ENCODE assay signal across 18 mouse cellular contexts in the genomic region with DNA sequence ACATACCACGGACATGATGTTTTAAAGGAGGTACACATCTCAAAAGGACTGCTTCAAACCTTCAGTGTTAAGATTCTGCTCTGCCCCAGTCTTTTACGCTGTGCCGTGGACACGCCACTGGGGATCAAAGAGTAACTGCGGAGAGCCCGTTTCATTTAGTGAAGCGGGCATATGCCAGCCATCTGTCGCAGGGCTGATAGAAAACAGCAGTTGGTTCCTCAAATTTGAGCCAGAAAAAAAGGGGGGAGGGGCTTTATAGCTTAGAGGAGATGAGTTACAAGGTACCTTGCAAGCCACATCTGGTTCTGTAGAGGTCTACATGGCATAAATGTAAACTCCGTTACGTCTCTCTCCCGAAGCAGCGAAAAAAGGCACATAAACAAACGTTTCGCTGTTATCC. TPM values are rescaled to one million over a fixed set of nuclear protein-coding genes. Genes with fewer than 3 reads are reported as not detected.
A peak's percentile ranks its signal among the peaks of the same experiment; 100 is the strongest.
DNase-seq lines count a peak whose midpoint lies in the region; ATAC-seq lines count a peak whose summit lies in the region.
"Had no signal": no experiment of that assay in that cellular context is flagged by ENCODE, and none has a peak within 500 bp of the region (broad histone marks: within the 10 kb centered on the region; RNA-seq: fewer than 3 reads in every experiment).

No protein-coding gene starts in this region.

- no peak overlapping the region for H3K9ac ChIP-seq in hindbrain, embryonic 12.5 days
- no peak overlapping the region for H3K9ac ChIP-seq in embryonic facial prominence, embryonic 14.5 days (ENCODE audit: low read depth, low read length)
- no peak overlapping the region for H3K9ac ChIP-seq in limb, embryonic 11.5 days (ENCODE audit: low read length)
- no peak overlapping the region for H3K9ac ChIP-seq in kidney, embryonic 15.5 days
- H3K9ac ChIP-seq: heart, embryonic 15.5 days; liver, embryonic 13.5 days had no signal

- H3K4me2 ChIP-seq in hindbrain, embryonic 12.5 days (replicated peaks) = no peak overlapping the region
- H3K4me2 ChIP-seq in embryonic facial prominence, embryonic 14.5 days (ENCODE audit: low read depth, low read length) = peak overlapping the region; percentile 25; the same call in 1 of the 2 replicates
- peak overlapping the region; percentile 7; the same call in 1 of the 2 replicates for H3K4me2 ChIP-seq in limb, embryonic 11.5 days (ENCODE audit: low read depth, severe bottlenecking)
- no peak overlapping the region for H3K4me2 ChIP-seq in kidney, embryonic 15.5 days
- H3K4me2 ChIP-seq: heart, embryonic 15.5 days; liver, embryonic 13.5 days; midbrain, embryonic 11.5 days had no signal

- no peak overlapping the region for H3K4me3 ChIP-seq in hindbrain, embryonic 10.5 days
- H3K4me3 ChIP-seq in hindbrain, embryonic 12.5 days = no peak overlapping the region
- no peak overlapping the region for H3K4me3 ChIP-seq in embryonic facial prominence, embryonic 14.5 days (ENCODE audit: low read depth, low read length)
- no peak overlapping the region for H3K4me3 ChIP-seq in limb, embryonic 11.5 days (ENCODE audit: low read depth, low read length)
- no peak overlapping the region for H3K4me3 ChIP-seq in kidney, embryonic 15.5 days (replicated peaks)
- H3K4me3 ChIP-seq: heart, embryonic 15.5 days; liver, embryonic 13.5 days had no signal

- intact Hi-C loops in left cerebral cortex, postnatal 14 days (cut with DNase I) = no loop called here

- H3K36me3 ChIP-seq in hindbrain, embryonic 10.5 days = no peaks in the 10 kb centered on the region
- H3K36me3 ChIP-seq in hindbrain, embryonic 12.5 days = no peaks in the 10 kb centered on the region
- no peaks in the 10 kb centered on the region for H3K36me3 ChIP-seq in embryonic facial prominence, embryonic 14.5 days (ENCODE audit: control insufficient read depth, insufficient read depth, low read length)
- no peaks in the 10 kb centered on the region for H3K36me3 ChIP-seq in limb, embryonic 11.5 days (ENCODE audit: control insufficient read depth, insufficient read depth, low read length)
- no peaks in the 10 kb centered on the region for H3K36me3 ChIP-seq in kidney, embryonic 15.5 days
- H3K36me3 ChIP-seq: heart, embryonic 15.5 days; liver, embryonic 13.5 days had no signal

- H3K4me1 ChIP-seq in hindbrain, embryonic 10.5 days (replicated peaks) = no peaks in the 10 kb centered on the region; the same call in 1 of the 2 replicates
- peaks cover 3% of the 10 kb centered on the region; the same call in 1 of the 2 replicates for H3K4me1 ChIP-seq in hindbrain, embryonic 12.5 days
- H3K4me1 ChIP-seq in embryonic facial prominence, embryonic 14.5 days (ENCODE audit: control insufficient read depth, insufficient read depth, low read length) = peaks cover 4% of the 10 kb centered on the region; the same call in 1 of the 2 replicates
- peaks cover 18% of the 10 kb centered on the region for H3K4me1 ChIP-seq in limb, embryonic 11.5 days (ENCODE audit: control insufficient read depth, insufficient read depth, low read length)
- H3K4me1 ChIP-seq in kidney, embryonic 15.5 days = no peaks in the 10 kb centered on the region
- H3K4me1 ChIP-seq: heart, embryonic 15.5 days; liver, embryonic 13.5 days had no signal

- H3K27ac ChIP-seq in hindbrain, embryonic 10.5 days = no peak overlapping the region
- no peak overlapping the region for H3K27ac ChIP-seq in hindbrain, embryonic 12.5 days
- H3K27ac ChIP-seq in embryonic facial prominence, embryonic 14.5 days (replicated peaks; ENCODE audit: low read depth, low read length) = no peak overlapping the region; the same call in 1 of the 2 replicates
- 0 out of 2 replicates have a peak overlapping the region, but pooled peaks have one; percentile 54 for H3K27ac ChIP-seq in limb, embryonic 11.5 days (replicated peaks; ENCODE audit: low read depth, low read length)
- H3K27ac ChIP-seq in kidney, embryonic 15.5 days = no peak overlapping the region
- H3K27ac ChIP-seq: heart, embryonic 15.5 days; liver, embryonic 13.5 days had no signal

- peaks cover 11% of the 10 kb centered on the region for H3K27me3 ChIP-seq in hindbrain, embryonic 10.5 days (ENCODE audit: insufficient read depth, poor library complexity, severe bottlenecking)
- peaks cover 7% of the 10 kb centered on the region for H3K27me3 ChIP-seq in hindbrain, embryonic 12.5 days
- H3K27me3 ChIP-seq in embryonic facial prominence, embryonic 14.5 days (replicated peaks; ENCODE audit: control insufficient read depth, insufficient read depth, low read length) = 0 out of 2 replicates have a peak, but pooled peaks cover 3% of the 10 kb centered on the region
- H3K27me3 ChIP-seq in limb, embryonic 11.5 days (ENCODE audit: control insufficient read depth, insufficient read depth, low read length) = no peaks in the 10 kb centered on the region
- H3K27me3 ChIP-seq in kidney, embryonic 15.5 days = peaks cover 29% of the 10 kb centered on the region
- H3K27me3 ChIP-seq: heart, embryonic 15.5 days had no signal

- DNase-seq in hindbrain, embryonic 10.5 days (ENCODE audit: low spot score) = peak; percentile 36
- DNase-seq in embryo, embryonic 11.5 days (ENCODE audit: low read depth, low spot score) = peak; percentile 46
- DNase-seq in embryonic facial prominence, embryonic 14.5 days (ENCODE audit: low spot score) = peak; percentile 77
- peak; percentile 81 for DNase-seq in limb, embryonic 11.5 days (ENCODE audit: low spot score)
- no peak for DNase-seq in left cerebral cortex, postnatal 14 days (ENCODE audit: low spot score in 2 of 2)
- DNase-seq: cerebellum, adult 11 months; kidney, adult 11 months; kidney, postnatal 4 days; liver, embryonic 13.5 days; lung, postnatal 10 days; spleen, adult 18-20 months; thymus, postnatal 14 days had no signal

- ATAC-seq in hindbrain, embryonic 12.5 days (ENCODE audit: low FRiP score) = no peak
- peak; percentile 57 for ATAC-seq in embryonic facial prominence, embryonic 14.5 days (ENCODE audit: low read depth)
- peak; percentile 57; the same call in 1 of the 2 replicates for ATAC-seq in limb, embryonic 11.5 days (ENCODE audit: insufficient number of reproducible peaks, low FRiP score, low TSS enrichment, low read depth)
- no peak for ATAC-seq in kidney, embryonic 15.5 days (replicated peaks; ENCODE audit: low FRiP score)
- ATAC-seq: CD4-positive, CD25-positive, alpha-beta regulatory T cell, adult 4 months had no signal

- WGBS in hindbrain, embryonic 10.5 days = 75% methylated on average over 14 of the region's 14 CpGs
- 65% methylated on average over 14 of the region's 14 CpGs for WGBS in hindbrain, embryonic 12.5 days
- 31% methylated on average over 14 of the region's 14 CpGs for WGBS in embryonic facial prominence, embryonic 14.5 days
- 21% methylated on average over 14 of the region's 14 CpGs for WGBS in limb, embryonic 11.5 days
- 57% methylated on average over 14 of the region's 14 CpGs for WGBS in kidney, embryonic 15.5 days

- no peaks in the 10 kb centered on the region for H3K9me3 ChIP-seq in hindbrain, embryonic 10.5 days
- H3K9me3 ChIP-seq in hindbrain, embryonic 12.5 days (replicated peaks) = no peaks in the 10 kb centered on the region
- no peaks in the 10 kb centered on the region for H3K9me3 ChIP-seq in embryonic facial prominence, embryonic 14.5 days (ENCODE audit: control insufficient read depth, low read length)
- no peaks in the 10 kb centered on the region; the same call in 1 of the 2 replicates for H3K9me3 ChIP-seq in limb, embryonic 11.5 days (ENCODE audit: control insufficient read depth, low read length)
- H3K9me3 ChIP-seq in kidney, embryonic 15.5 days (replicated peaks) = no peaks in the 10 kb centered on the region
- H3K9me3 ChIP-seq: heart, embryonic 15.5 days; liver, embryonic 13.5 days had no signal

RNA-seq across cellular contexts. Expression of a gene that starts 7.2 kb away (rescaled TPM):
- 1.5 and 1.9 TPM in 2 replicates for polyA plus RNA-seq in hindbrain, embryonic 10.5 days (2016; fragmentation: Nextera tagmentation; extraction: Ambion mirVana)
- 8.4 and 9.2 TPM in 2 replicates for polyA plus RNA-seq in hindbrain, embryonic 12.5 days (2016; fragmentation: Nextera tagmentation; extraction: Ambion mirVana)
- polyA plus RNA-seq in embryonic facial prominence, embryonic 14.5 days (2014; fragmentation: Nextera tagmentation; extraction: Ambion mirVana) = 64.6 and 68.3 TPM in 2 replicates
- polyA plus RNA-seq in limb, embryonic 11.5 days (2014; fragmentation: Nextera tagmentation; extraction: Ambion mirVana) = 50.8 and 53.5 TPM in 2 replicates
- 2.1 and 3.9 TPM in 2 replicates for polyA plus RNA-seq in kidney, embryonic 15.5 days (2015; fragmentation: Nextera tagmentation; extraction: Ambion mirVana)
- total RNA-seq in left cerebral cortex, postnatal 14 days (2021) = 1 to 10 TPM; 2.4 to 2.6 TPM
- total RNA-seq: granulocyte monocyte progenitor cell, adult 5-6 weeks had no signal
- polyA plus RNA-seq: CD4-positive, CD25-positive, alpha-beta regulatory T cell, adult 4 months had no signal

Comparison
In these comparisons a context has a peak if more than half of its experiments do, and no peak if none do; other contexts are left out.
1. DNase-seq: peak in hindbrain, embryonic 10.5 days (single experiment), embryo, embryonic 11.5 days (single experiment), embryonic facial prominence, embryonic 14.5 days (single experiment) and limb, embryonic 11.5 days (single experiment); none in left cerebral cortex, postnatal 14 days (0 of 2).
2. ATAC-seq: peak in embryonic facial prominence, embryonic 14.5 days (single experiment) and limb, embryonic 11.5 days (single experiment); none in hindbrain, embryonic 12.5 days (single experiment) and kidney, embryonic 15.5 days (single experiment).
3. H3K4me2 ChIP-seq: peak in embryonic facial prominence, embryonic 14.5 days (single experiment) and limb, embryonic 11.5 days (single experiment); none in hindbrain, embryonic 12.5 days (single experiment) and kidney, embryonic 15.5 days (single experiment).